Mouse (Mus musculus): ENCODE measurements at regions not wholly inside any gene's neighbourhood (a gene's known extent, or its start where the extent isn't known, plus 50 kb on each side); places are given as distances from the start of the nearest gene placed in this dataset.

- no peak for DNase-seq (ENCODE audit: low spot score)
Measured at GRCm38 (mm10) chr3:80256383-80256782, 372.1 kb downstream of the Fam198b start.

- DNase-seq (ENCODE audit: low spot score), result no peak
Measured at GRCm38 (mm10) chr3:80263095-80263494, 378.8 kb downstream of the Fam198b start.

GRCm38 (mm10) chr3:80284656-80285055 lies 400.3 kb downstream of the Fam198b start:
- no peak for DNase-seq (ENCODE audit: low spot score)

- no peak for DNase-seq (ENCODE audit: low spot score)
Measured at GRCm38 (mm10) chr3:80285246-80285645, 400.9 kb downstream of the Fam198b start.

- no peak for DNase-seq (ENCODE audit: low spot score)
Measured at GRCm38 (mm10) chr3:80293485-80293884, 409.2 kb downstream of the Fam198b start.

- no peak for DNase-seq (ENCODE audit: low spot score)
Measured at GRCm38 (mm10) chr3:80307632-80308031, 423.3 kb downstream of the Fam198b start.

GRCm38 (mm10) chr3:80309931-80310330 lies 425.6 kb downstream of the Fam198b start:
- DNase-seq (ENCODE audit: low spot score), result no peak

GRCm38 (mm10) chr3:80311689-80312088 lies 427.4 kb downstream of the Fam198b start:
- no peak for DNase-seq (ENCODE audit: low spot score)

GRCm38 (mm10) chr3:80322291-80322690 lies 438.0 kb downstream of the Fam198b start:
- no peak for DNase-seq (ENCODE audit: low spot score)

GRCm38 (mm10) chr3:80324726-80325125 lies 440.4 kb downstream of the Fam198b start:
- DNase-seq (ENCODE audit: low spot score), result no peak

GRCm38 (mm10) chr3:80331776-80332175 lies 447.4 kb downstream of the Fam198b start:
- DNase-seq (ENCODE audit: low spot score), result no peak

GRCm38 (mm10) chr3:80334446-80334893 lies 450.1 kb downstream of the Fam198b start:
- DNase-seq (ENCODE audit: low spot score), result no peak

- DNase-seq (ENCODE audit: low spot score), result no peak
Measured at GRCm38 (mm10) chr3:80336123-80336674, 451.9 kb downstream of the Fam198b start.

GRCm38 (mm10) chr3:80367972-80368371 lies 434.7 kb downstream of the Gria2 start:
- no peak for DNase-seq (ENCODE audit: low spot score)

- DNase-seq (ENCODE audit: low spot score), result no peak
Measured at GRCm38 (mm10) chr3:80369214-80369941, 433.3 kb downstream of the Gria2 start.

GRCm38 (mm10) chr3:80372436-80372835 lies 430.2 kb downstream of the Gria2 start:
- DNase-seq (ENCODE audit: low spot score), result no peak

- DNase-seq (ENCODE audit: low spot score), result no peak
Measured at GRCm38 (mm10) chr3:80385986-80386385, 416.6 kb downstream of the Gria2 start.

- no peak for DNase-seq (ENCODE audit: low spot score)
Measured at GRCm38 (mm10) chr3:80396240-80396639, 406.4 kb downstream of the Gria2 start.

- DNase-seq (ENCODE audit: low spot score), result no peak
Measured at GRCm38 (mm10) chr3:80420453-80420852, 382.2 kb downstream of the Gria2 start.

- DNase-seq (ENCODE audit: low spot score), result no peak
Measured at GRCm38 (mm10) chr3:80421461-80421860, 381.2 kb downstream of the Gria2 start.

- DNase-seq (ENCODE audit: low spot score), result no peak
Measured at GRCm38 (mm10) chr3:80422106-80422505, 380.5 kb downstream of the Gria2 start.

GRCm38 (mm10) chr3:80422646-80423045 lies 380.0 kb downstream of the Gria2 start:
- DNase-seq (ENCODE audit: low spot score), result no peak
